Mouse (Mus musculus) lung, postnatal 14 days (tissue): ENCODE data around the gene Hist1h2bc.
"Not testable (repeated sequence)": the region's sequence is repeated elsewhere in the genome, so short reads cannot be mapped to it uniquely, and the experiment has no call there.

Source experiments
- DNase-seq: peaks from one replicate; pipeline ENCODE4 v3.0.0; 2021

Hist1h2bc gene

GRCm38 (mm10) chr13:23700786-23701520, 17.0 kb downstream of the Hist1h2bc start:
- peak; percentile 76 for DNase-seq

- DNase-seq, result no peak
Observed at GRCm38 (mm10) chr13:23702220-23702619, 18.2 kb downstream of the Hist1h2bc start.

GRCm38 (mm10) chr13:23702801-23703200, 18.8 kb downstream of the Hist1h2bc start:
- DNase-seq, result not testable (repeated sequence)

GRCm38 (mm10) chr13:23705751-23706356, 21.9 kb downstream of the Hist1h2bc start:
- no peak for DNase-seq

- no peak for DNase-seq
Observed at GRCm38 (mm10) chr13:23706771-23707170, 22.8 kb downstream of the Hist1h2bc start.

- DNase-seq, result no peak
Observed at GRCm38 (mm10) chr13:23708041-23708440, 24.0 kb downstream of the Hist1h2bc start.

GRCm38 (mm10) chr13:23708654-23709053, 24.7 kb downstream of the Hist1h2bc start:
- no peak for DNase-seq

GRCm38 (mm10) chr13:23709714-23710373, 25.8 kb downstream of the Hist1h2bc start:
- no peak for DNase-seq

GRCm38 (mm10) chr13:23710374-23711089, 26.5 kb downstream of the Hist1h2bc start, which contains the start of gene Hfe:
Gene Hfe (minus strand): TSS chr13:23710854.
- peak; percentile 58 for DNase-seq

- no peak for DNase-seq
Observed at GRCm38 (mm10) chr13:23716261-23717042, 32.5 kb downstream of the Hist1h2bc start.

GRCm38 (mm10) chr13:23717176-23717575, 33.2 kb downstream of the Hist1h2bc start:
- no peak for DNase-seq

GRCm38 (mm10) chr13:23717593-23718245, 33.7 kb downstream of the Hist1h2bc start:
- DNase-seq, result not testable (repeated sequence)

- no peak for DNase-seq
Observed at GRCm38 (mm10) chr13:23724239-23724638, 40.2 kb downstream of the Hist1h2bc start.

- no peak for DNase-seq
Observed at GRCm38 (mm10) chr13:23725213-23725612, 41.2 kb downstream of the Hist1h2bc start.

- no peak for DNase-seq
Observed at GRCm38 (mm10) chr13:23728472-23729191, 44.6 kb downstream of the Hist1h2bc start.

- DNase-seq, result no peak
Observed at GRCm38 (mm10) chr13:23729192-23729525, 45.2 kb downstream of the Hist1h2bc start.

GRCm38 (mm10) chr13:23729706-23730105, 45.7 kb downstream of the Hist1h2bc start:
- no peak for DNase-seq

GRCm38 (mm10) chr13:23730479-23730878, 46.5 kb downstream of the Hist1h2bc start:
- no peak for DNase-seq

GRCm38 (mm10) chr13:23732156-23732804, 48.3 kb downstream of the Hist1h2bc start:
- no peak for DNase-seq

- no peak for DNase-seq
Observed at GRCm38 (mm10) chr13:23737091-23737490, 53.1 kb downstream of the Hist1h2bc start.

- DNase-seq, result no peak
Observed at GRCm38 (mm10) chr13:23738041-23738440, 54.0 kb downstream of the Hist1h2bc start.
